Mouse (Mus musculus): ENCODE results near the gene Krtcap2.
A peak's percentile ranks its signal among the peaks of the same experiment; 100 is the strongest.

Krtcap2 gene

GRCm38 (mm10) chr3:89247466-89247865 lies 1.7 kb downstream of the Krtcap2 start:
- DNase-seq (ENCODE audit: low spot score): no peak

- peak; percentile 41 for DNase-seq (ENCODE audit: low spot score)
Observed at GRCm38 (mm10) chr3:89250435-89251040, 4.8 kb downstream of the Krtcap2 start.

DNA sequence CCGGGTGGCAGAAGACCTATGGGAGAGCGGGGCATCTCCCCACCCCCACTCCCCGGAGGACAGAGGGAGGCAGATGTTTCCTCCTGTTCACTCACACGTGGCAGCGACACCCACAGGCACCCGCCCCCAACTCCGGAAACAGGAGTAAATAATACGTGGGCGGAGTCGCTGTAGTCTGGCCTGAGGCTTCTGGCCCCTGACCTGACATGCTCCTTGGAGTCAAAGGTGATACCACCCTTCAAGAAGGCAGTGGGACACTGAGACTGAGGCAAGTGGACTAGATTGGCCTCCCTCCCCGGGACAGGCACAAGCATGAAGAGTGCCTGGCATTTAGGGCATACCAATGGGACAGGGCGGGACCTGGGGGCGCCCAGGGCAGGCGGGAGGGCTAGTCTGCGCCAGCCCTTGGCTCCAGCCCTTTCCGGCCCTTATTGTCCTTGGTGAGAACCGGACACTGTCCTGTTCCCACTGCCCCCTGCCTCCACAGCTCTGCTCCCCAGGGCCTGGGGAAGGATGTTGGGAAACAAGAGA lies 5.7 kb downstream of the Krtcap2 start:
- DNase-seq (ENCODE audit: low spot score): no peak

DNA sequence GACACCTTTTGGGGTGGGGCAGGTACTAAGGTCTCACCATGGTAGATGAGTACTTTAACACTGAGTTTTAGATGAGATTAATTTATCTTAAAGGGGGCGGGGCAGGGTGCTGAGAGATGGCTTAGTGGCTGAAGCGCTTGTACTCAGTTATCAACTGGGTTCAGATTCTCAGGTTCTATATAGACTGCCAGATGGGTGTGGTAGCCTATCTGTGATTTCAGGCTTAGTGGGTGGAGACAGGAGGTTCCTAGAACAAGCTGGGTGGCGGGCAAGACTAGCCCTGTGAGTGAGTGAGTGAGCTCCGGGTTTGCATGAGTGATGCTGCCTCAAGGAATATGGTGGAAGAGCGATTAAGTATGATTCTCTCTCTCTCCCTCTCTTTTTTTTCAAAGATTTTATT lies 9.2 kb downstream of the Krtcap2 start:
- DNase-seq (ENCODE audit: low spot score): no peak

DNA sequence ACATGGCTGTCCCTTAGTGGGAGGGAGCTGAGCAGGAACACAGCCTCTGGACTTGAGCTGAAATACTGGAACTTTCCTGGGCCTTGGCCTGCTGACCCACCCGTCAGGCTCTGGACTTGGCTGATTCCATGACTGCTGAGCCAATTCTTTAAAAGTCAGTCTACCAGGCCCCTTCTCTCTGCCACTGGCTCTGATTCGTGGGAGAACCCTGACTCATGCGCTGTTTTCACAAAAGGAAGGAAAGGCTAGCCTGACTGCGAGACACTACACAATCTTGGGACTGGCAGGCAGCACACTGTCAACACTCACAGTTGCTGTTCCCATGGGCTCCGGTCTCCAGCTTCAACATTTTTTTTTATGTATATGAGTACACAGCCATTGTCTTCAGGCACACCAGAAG lies 10.4 kb downstream of the Krtcap2 start:
- peak; percentile 26 for DNase-seq (ENCODE audit: low spot score)

DNA sequence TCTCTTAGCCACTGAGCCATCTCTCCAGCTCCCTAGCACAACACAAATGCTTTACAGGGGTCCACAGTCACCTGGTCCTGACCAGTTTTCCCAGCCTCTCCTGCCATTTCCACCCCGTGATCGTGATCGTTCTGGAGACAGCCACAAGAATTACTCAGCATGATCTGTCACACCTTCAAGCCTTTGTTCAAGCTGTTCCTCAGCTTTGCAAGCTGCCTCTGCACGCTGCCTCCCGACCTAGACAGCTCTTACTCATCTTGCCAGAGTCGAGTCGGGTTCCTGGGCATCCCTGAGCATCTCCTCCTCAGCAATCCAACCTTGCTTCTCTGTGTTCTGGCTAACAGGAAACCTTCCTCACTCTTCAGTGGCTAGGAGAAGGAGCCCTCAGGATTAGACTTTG lies 13.3 kb downstream of the Krtcap2 start, which contains the start of gene Dpm3:
Dpm3 (plus strand) TSS at position 283 of the 400 bp plus-strand sequence.
- DNase-seq (ENCODE audit: low spot score): no peak

GRCm38 (mm10) chr3:89260211-89260610 lies 14.4 kb downstream of the Krtcap2 start:
- no peak for DNase-seq (ENCODE audit: low spot score)

DNA sequence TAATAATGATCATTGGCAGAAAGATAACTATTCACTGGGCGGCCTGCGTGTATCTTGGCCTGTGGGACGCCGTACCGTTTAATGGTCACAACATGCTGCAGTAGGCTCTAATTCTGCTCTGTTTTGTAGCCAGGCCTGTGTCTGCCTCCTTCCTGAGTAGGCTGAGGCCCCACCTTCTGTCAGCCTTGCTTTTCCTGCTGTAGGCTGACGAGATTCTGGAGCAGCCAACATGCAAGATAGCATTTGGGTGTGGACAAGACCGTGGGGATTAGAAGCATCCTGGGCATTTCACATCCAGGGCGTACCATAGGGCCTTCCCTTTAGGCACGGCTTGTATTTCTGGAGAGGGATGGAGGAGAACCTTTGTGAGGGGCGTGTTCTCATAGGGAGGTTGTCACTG lies 16.7 kb downstream of the Krtcap2 start:
- DNase-seq (ENCODE audit: low spot score): no peak

DNA sequence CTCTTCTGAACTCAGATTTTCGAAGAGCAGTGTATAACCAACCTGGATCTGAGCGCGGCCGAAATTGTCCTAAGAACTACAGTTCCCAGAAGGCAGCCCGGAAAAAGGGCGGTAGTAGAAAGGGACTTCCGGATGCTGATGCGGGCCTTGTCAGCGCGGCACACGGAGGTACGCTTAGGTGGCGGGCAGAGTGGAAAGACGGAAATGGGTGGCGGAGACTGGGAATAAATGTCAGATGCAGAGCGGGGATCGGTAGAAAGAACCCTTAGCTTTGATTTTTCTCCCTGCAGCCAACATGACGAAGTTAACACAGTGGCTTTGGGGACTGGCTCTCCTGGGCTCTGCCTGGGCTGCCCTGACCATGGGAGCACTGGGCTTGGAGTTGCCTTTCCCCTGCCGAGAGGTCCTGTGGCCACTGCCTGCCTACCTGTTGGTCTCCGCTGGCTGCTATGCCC lies 20.7 kb downstream of the Krtcap2 start:
- peak; percentile 82 for DNase-seq (ENCODE audit: low spot score)

GRCm38 (mm10) chr3:89268916-89269315 lies 23.1 kb downstream of the Krtcap2 start:
- no peak for DNase-seq (ENCODE audit: low spot score)

DNA sequence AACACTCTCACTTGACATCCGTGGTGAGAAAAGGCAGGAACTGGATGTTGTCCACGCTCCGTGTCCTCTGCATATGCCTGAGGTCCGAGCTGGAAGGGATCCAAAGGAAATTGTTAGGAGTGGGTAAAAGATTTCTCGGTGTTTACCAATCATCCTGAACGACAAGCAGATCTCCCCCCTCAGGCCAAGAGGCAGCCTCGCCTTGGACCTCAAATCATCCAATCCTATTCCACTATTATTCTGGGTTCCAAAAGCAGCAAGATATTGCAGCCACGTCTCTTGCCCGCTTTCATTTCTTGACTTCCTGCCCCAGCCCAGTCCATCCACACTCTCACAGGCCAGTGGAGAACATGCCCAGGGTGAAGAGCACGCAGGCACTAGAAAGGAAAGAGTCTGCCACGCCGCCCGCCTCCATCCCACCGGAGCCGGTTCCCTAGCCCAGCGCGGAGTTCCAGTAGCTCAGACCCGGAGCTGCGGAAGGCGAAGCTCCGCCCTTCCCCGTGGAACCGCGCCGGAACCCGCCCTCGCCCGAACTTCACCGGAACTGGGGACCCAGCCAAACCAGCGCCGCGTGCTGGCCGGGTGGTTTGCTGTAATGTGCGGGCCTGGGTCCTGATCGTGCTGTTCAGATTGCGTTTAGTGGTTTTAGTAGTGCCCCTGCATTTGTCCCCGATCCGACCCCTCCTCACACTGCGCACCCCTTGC lies 24.4 kb downstream of the Krtcap2 start, which contains the start of gene Slc50a1:
Slc50a1 (minus strand) TSS at position 520 of the 705 bp plus-strand sequence.
- DNase-seq (ENCODE audit: low spot score): peak; percentile 76

GRCm38 (mm10) chr3:89270891-89271290 lies 25.1 kb downstream of the Krtcap2 start:
- DNase-seq (ENCODE audit: low spot score): peak; percentile 35

DNA sequence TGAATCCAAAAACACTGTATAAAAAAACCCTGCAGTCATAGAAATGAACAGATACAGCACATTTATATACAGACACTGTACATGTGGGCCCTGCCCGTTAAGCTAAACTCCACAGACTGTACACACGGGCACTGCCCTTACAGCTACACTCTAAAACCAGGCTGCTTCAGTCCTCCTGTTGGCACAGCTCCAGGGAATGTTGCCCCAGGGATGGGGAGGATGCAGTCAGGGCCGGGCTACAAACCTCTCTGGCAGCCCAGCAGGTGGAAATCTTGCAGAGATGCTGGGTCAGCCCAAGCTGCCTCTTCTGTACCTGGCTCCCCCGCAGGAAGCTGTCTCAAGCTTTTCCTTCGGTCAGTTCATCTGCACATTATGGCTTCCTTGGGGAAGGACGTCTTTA lies 26.0 kb downstream of the Krtcap2 start:
- no peak for DNase-seq (ENCODE audit: low spot score)

- no peak for DNase-seq (ENCODE audit: low spot score)
Observed at GRCm38 (mm10) chr3:89276061-89276460, 30.3 kb downstream of the Krtcap2 start.

DNA sequence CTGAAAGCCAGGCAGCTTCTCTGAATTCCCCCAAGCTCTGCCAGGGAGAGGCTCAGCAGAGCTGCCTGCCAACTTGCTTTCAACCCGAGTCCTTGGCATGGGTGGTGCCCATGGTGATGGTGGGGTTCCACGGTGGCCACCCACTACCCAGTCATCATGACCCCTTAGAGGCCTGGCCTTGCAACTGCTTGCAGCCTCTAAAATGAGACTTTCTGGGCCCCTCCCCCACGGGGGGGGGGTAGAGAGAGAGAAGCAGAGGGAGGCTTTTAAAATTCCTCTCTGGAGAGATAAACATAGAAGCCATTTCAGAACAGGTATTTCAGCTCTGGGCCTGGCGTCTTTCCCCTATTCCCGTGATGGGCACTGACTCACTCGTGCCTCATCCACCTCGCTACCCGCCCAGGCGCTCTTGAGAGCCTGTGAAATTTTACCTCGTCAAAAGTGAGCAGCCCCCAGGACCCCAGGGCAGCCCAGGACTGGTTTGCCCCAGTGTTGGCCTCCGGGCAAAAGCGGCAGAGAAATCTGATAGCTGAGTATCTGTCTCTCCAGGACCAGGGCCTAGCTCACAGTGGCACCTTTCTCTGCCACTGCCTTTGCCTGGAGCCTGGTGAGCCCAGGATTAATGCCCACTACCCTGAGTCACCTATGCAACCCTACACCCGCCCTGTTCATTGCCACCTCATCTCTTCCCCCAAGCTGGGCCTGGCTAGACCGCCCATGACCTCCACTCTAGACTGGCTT lies 31.7 kb downstream of the Krtcap2 start:
- no peak for DNase-seq (ENCODE audit: low spot score)

DNA sequence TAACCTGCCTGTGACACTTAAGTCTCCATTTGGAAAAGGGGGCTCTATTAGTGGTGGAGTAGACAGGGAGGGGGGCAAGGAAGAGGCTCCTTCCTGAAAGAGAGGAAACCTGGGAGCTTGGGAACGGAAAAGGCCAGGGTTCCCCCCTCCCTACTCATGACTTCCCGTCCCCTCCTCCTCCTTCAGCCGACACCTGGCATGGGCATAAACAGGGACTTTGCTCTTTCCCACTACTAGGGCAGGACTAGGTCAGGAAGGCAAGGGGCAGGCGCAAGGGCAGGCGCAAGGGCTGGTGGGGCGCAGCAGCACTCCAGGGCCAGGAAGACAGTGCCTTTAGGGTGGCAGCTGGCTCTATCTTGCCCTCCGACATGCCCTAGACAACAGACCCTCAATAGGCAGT lies 32.3 kb downstream of the Krtcap2 start:
- DNase-seq (ENCODE audit: low spot score): no peak

- no peak for DNase-seq (ENCODE audit: low spot score)
Observed at GRCm38 (mm10) chr3:89278643-89279042, 32.9 kb downstream of the Krtcap2 start.

GRCm38 (mm10) chr3:89279153-89279890 lies 33.6 kb downstream of the Krtcap2 start:
- DNase-seq (ENCODE audit: low spot score): peak; percentile 89

GRCm38 (mm10) chr3:89280050-89280605 lies 34.4 kb downstream of the Krtcap2 start:
- peak; percentile 67 for DNase-seq (ENCODE audit: low spot score)

- no peak for DNase-seq (ENCODE audit: low spot score)
Observed at GRCm38 (mm10) chr3:89280606-89281511, 35.1 kb downstream of the Krtcap2 start, which contains the start of gene Efna1. Gene Efna1, minus strand, starts transcription at chr3:89281142.

Data from adipocyte (in vitro differentiated cells).